Mouse (Mus musculus) embryonic fibroblast, embryonic 13.5 days (primary cell): ENCODE measurements at regions not wholly inside any gene's neighbourhood (a gene's known extent, or its start where the extent isn't known, plus 50 kb on each side); places are given as distances from the start of the nearest gene placed in this dataset.

Source experiments
- H3K27ac ChIP-seq: 2 replicates; pipeline ENCODE4 v1.5.1; 2012; ENCODE audit warnings: low read length, control low read depth, inconsistent platforms; ENCODE audit not compliant: insufficient read depth
- H3K4me1 ChIP-seq: 2 replicates; pipeline ENCODE4 v1.6.1; 2011; ENCODE audit warnings: low read length; ENCODE audit not compliant: control insufficient read depth, insufficient read depth
- H3K4me3 ChIP-seq: 2 replicates; pipeline ENCODE4 v1.5.1; 2011; ENCODE audit warnings: mild to moderate bottlenecking, control low read depth, low read length; ENCODE audit not compliant: insufficient read depth
- CTCF ChIP-seq: IDR thresholded peaks from 2 replicates; pipeline ENCODE4 v1.5.1; 2011; ENCODE audit warnings: mild to moderate bottlenecking, control low read depth, low read length, moderate library complexity, borderline replicate concordance; ENCODE audit not compliant: insufficient read depth
- POLR2A ChIP-seq: IDR thresholded peaks from 2 replicates; pipeline ENCODE4 v1.6.1; 2011; ENCODE audit warnings: low read depth, mild to moderate bottlenecking, control low read depth, low read length, moderate library complexity

GRCm38 (mm10) chr3:67833041-67833663, 58.9 kb upstream of the Iqcj start:
- Histone ChIP-seq H3K27ac (no peak overlapping the region), H3K4me1 (no peaks in the 10 kb centered on the region), H3K4me3 (no peak overlapping the region)
- TF ChIP-seq POLR2A (no peak), CTCF (no peak)
